Mouse (Mus musculus): Measurements from ENCODE around the gene Ap3m1.

The Ap3m1 gene

GRCm38 (mm10) chr14:21073981-21074380, 21.7 kb upstream of the Ap3m1 start:
- no peak for DNase-seq (ENCODE audit: low read depth, low spot score)

GRCm38 (mm10) chr14:21069594-21069993, 17.3 kb upstream of the Ap3m1 start:
- no peak for DNase-seq (ENCODE audit: low read depth, low spot score)

GRCm38 (mm10) chr14:21065490-21066162, 13.3 kb upstream of the Ap3m1 start:
- peak; percentile 79 for DNase-seq (ENCODE audit: low read depth, low spot score)

- no peak for DNase-seq (ENCODE audit: low read depth, low spot score)
Observed at GRCm38 (mm10) chr14:21064321-21064720, 12.0 kb upstream of the Ap3m1 start.

DNA sequence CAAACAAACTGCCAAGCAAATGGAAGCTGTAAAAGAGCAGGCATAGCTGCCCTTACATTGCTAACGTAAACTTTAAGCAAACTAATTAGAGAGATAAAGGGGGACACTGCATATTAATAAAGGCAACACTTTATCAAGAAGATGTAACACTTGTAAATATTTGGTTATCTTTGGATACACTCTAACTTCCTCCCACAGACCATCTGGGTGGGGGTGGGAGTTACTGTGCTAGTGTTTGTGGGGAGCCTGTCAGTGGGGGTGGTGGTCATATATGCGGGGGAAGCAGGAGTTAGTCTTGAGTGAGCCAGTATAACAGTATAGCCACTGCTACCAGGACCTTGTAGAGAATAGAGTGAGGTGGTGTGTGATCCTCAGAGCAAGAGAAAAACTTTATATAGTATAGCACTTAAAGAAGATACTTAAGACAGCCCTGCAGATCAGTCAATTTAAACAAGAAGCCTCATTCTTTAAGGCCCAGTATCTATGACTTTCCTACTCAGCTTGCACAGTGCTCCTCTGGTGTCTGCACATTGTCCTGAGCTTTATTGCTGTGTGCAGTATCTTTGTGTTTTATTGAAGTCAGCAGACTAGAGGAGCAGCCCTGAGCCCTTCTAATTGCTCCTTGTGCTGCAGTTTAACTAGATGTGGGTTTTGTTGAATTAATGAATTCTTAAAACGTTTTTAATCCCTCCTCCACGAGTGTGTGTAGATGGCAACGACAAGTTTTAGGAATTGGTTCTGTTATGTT, 10.6 kb upstream of the Ap3m1 start:
- no peak for DNase-seq (ENCODE audit: low read depth, low spot score)

- DNase-seq (ENCODE audit: low read depth, low spot score): no peak
Observed at GRCm38 (mm10) chr14:21058972-21059371, 6.7 kb upstream of the Ap3m1 start.

DNA sequence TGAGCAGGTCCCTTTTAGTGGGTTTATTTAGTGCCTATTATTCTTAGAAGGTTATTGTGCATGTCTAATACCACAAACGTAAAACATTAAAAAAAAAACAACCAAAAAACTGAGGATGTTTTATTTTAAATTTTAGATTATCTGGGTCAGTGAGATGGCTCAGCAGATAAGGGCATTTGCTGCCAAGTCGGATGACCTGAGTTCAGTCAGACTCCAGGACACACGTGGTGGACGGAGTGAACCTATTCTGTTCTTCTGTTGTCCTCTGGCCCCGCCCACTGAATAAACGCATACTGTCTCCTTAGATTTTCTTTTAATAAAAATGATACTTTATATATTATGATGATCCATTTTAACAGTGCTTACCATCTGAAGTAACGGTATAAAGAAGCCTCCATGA, 1.3 kb upstream of the Ap3m1 start:
- no peak for DNase-seq (ENCODE audit: low read depth, low spot score)

DNA sequence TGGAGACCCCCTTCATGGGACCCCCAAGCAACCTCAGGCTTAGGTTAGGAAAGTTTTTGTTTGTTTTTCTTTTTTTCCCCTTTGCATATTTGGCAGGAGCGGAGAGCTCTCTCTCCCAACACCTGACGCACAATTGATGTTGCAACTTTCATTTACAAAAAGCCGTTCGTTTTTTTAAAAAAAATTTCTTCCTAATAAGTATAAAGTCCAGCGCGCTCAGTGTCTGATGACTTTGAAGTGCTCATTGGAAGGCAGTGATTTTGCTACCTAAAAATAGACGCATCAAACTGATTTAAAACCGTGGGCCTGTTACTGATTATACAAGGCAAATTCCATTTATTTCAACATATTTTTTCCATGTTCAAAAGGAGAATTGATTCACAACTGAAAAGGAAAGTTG, 843 bp upstream of the Ap3m1 start:
- DNase-seq (ENCODE audit: low read depth, low spot score): no peak

DNA sequence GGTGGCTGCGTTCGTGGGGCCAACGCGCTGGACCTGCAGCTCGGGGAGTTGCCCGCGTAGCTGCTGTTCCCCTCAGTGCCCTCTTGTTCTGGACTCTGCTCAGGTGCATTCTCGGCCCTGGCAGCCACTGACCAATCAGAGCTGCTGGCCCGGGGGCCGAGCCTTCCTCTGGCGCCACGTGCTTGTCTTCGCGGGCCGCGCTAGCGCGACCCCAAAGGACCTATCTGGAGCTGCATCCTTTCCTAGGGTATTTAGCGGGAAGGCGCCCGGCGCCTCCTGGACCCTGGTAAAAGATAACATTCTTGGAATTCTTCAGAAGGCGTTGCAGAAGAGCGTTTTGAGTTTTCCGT, 448 bp upstream of the Ap3m1 start:
- DNase-seq (ENCODE audit: low read depth, low spot score): peak; percentile 58

GRCm38 (mm10) chr14:21051380-21052111, 762 bp downstream of the Ap3m1 start:
- DNase-seq (ENCODE audit: low read depth, low spot score): peak; percentile 34

- DNase-seq (ENCODE audit: low read depth, low spot score): peak; percentile 55
Observed at GRCm38 (mm10) chr14:21050734-21051133, 1.6 kb downstream of the Ap3m1 start.

GRCm38 (mm10) chr14:21048879-21049278, 3.4 kb downstream of the Ap3m1 start:
- DNase-seq (ENCODE audit: low read depth, low spot score): peak; percentile 50

DNA sequence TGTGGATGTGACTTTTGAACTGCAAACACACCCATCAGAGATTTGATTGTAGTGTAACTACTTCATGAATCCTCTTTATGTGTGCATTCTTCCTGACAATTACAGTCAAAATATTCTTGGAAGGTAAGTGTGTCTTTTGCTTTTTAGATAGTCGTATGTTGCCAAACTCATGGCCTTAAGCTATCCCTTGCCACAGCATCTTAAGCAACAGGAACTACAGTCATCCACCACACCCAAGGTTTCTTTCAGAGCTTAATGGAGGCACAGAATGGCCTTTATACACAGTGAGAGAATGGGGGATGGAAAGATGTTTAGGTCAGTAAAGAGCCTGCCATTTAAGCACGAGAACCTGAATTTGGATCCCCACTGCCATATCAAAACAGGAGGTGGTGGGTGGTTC, 4.5 kb downstream of the Ap3m1 start:
- DNase-seq (ENCODE audit: low read depth, low spot score): no peak

DNA sequence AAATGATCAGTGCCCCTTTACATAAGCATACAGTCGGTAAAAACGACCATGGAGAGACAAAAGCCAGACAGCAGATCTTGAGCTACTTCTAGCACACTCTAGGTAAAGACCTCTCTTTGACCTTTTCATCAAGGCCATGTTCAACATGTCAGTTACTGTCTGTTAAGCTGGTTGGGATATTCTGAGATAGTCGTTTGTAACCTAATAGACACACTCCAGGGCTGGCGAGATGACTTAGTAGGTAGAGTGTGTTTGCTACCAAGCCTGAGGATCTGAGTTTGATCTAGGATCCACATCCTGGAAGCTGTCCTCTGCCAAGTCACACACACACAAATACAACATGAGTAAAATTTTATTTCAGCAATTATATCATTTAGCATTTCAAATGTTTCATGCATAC, 12.7 kb downstream of the Ap3m1 start:
- no peak for DNase-seq (ENCODE audit: low read depth, low spot score)

GRCm38 (mm10) chr14:21039077-21039476, 13.2 kb downstream of the Ap3m1 start:
- DNase-seq (ENCODE audit: low read depth, low spot score): no peak

GRCm38 (mm10) chr14:21034791-21035190, 17.5 kb downstream of the Ap3m1 start:
- no peak for DNase-seq (ENCODE audit: low read depth, low spot score)

- no peak for DNase-seq (ENCODE audit: low read depth, low spot score)
Observed at GRCm38 (mm10) chr14:21034271-21034670, 18.0 kb downstream of the Ap3m1 start.

DNA sequence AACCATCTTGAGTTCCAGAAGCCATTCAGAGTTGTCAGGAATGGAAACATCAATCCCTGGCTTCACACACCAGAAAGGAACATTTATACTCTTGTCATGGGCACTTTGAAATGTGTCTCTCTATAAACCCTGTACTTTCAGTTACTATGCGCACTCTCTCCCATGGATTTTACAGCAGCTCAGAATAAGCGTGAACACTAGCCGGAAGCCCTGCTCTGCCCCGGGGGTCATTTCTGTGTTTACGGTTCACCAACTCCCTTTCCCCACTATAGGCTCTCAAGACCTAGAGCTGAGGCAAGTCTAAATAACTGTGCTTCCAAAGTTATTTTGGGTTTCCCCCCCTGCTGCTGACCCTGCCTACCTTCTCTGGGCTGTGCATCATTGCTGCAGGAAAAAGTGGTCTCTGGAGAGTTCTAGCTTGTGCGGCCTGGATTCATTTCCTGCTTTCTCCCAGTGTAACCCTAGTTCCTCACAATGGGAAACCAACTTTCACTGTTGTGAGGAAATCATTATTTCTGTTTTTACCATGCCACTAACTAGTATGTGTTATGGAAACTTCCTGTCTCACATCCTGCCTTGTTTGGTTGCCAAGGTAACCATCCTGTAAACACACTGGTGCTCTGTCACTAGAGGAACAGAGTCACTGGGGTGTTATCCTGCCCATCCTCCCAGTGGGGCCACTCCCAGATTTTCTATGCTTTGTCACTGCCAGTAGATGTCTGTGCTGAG, 20.4 kb downstream of the Ap3m1 start:
- peak; percentile 74 for DNase-seq (ENCODE audit: low read depth, low spot score)

DNA sequence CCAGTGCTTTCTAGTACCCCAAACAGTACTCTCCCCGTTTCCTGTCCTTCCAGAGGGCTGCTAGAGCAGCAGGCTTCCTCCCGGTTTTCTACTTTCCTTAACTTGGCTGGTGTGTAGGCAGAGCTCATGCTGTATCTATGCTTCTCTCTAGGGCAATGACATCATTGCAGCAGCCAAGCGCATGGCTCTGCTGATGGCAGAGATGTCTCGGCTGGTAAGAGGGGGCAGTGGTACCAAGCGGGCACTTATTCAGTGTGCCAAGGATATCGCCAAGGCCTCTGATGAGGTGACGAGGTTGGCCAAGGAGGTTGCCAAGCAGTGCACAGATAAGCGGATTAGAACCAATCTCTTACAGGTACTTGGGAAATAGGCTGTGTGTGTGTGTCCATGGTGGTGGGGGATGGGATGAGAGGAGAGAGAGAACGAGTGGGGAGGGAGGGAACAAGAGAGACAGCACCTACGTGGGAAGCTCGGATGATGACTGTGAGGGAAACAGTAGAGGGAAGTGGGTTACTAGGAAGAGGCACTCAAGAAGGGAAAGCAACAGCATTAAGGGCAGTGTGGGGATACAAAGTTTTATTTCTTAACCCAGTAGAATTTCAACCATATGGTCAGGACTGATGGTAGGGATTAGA, 23.2 kb downstream of the Ap3m1 start:
- DNase-seq (ENCODE audit: low read depth, low spot score): no peak

- no peak for DNase-seq (ENCODE audit: low read depth, low spot score)
Observed at GRCm38 (mm10) chr14:21027542-21027941, 24.8 kb downstream of the Ap3m1 start.

DNA sequence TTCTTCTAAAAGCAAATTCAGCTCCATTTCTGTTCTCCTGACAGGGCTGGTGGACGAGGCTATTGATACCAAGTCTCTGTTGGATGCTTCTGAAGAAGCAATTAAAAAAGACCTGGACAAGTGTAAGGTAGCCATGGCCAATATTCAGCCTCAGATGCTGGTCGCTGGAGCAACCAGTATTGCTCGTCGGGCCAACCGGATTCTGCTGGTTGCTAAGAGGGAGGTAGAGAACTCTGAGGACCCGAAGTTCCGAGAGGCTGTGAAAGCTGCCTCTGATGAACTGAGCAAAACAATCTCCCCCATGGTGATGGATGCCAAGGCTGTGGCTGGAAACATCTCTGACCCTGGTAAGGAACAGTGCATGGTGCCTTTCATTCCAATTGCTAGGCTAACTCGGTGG, 31.9 kb downstream of the Ap3m1 start:
- no peak for DNase-seq (ENCODE audit: low read depth, low spot score)

DNA sequence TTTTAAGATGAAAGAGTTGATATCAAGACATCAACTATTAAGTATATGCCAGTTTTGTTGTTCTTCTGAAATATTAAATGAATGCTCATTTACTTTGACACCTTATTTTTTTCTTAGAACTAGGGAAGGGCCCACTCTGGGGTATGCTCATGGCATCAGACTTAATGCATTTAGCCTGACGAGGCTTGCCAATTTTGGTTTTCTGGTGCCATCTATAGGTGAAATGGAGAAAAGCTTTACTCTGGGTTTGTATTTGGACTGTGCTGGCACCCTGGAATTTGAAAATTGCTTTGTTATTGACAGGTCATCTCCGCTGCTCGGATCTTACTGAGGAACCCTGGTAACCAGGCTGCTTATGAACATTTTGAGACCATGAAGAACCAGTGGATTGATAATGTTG, 33.3 kb downstream of the Ap3m1 start:
- DNase-seq (ENCODE audit: low read depth, low spot score): peak; percentile 51

Data from 3T3-L1 (cell line).